Mouse (Mus musculus) kidney, postnatal 0 days (tissue): ENCODE data around the gene Map3k10. TPM values are rescaled to one million over a fixed set of nuclear protein-coding genes. Genes with fewer than 3 reads are reported as not detected.

Experiments
- ATAC-seq: fragments of 200-750 bp; cut with Nextera tagmentation; replicated peaks from 2 replicates; pipeline ENCODE4 v1.8.0; 2017; ENCODE audit warnings: low read depth, moderate number of reproducible peaks, moderate TSS enrichment, moderate library complexity; ENCODE audit not compliant: low FRiP score
- DNase-seq: peaks from one replicate; pipeline ENCODE4 v3.0.0-alpha.2; 2016; ENCODE audit warnings: low spot score
- H3K27ac ChIP-seq: fragments of 300-500 bp; sonication (generic); 2 replicates; pipeline ENCODE4 v1.5.1; 2014; ENCODE audit warnings: mild to moderate bottlenecking
- H3K27me3 ChIP-seq: fragments of 300-500 bp; sonication (generic); 2 replicates; pipeline ENCODE4 v1.6.1; 2014; ENCODE audit warnings: low read length, mixed read lengths; ENCODE audit not compliant: insufficient read depth
- H3K36me3 ChIP-seq: fragments of 300-500 bp; sonication (generic); 2 replicates; pipeline ENCODE4 v1.6.1; 2014; ENCODE audit warnings: low read length, mixed read lengths; ENCODE audit not compliant: insufficient read depth
- H3K4me1 ChIP-seq: fragments of 300-500 bp; sonication (generic); replicated peaks from 2 replicates; pipeline ENCODE4 v1.6.1; 2014; ENCODE audit warnings: antibody characterized with exemption, low read length, mixed read lengths; ENCODE audit not compliant: insufficient read depth
- H3K4me2 ChIP-seq: fragments of 300-500 bp; sonication (generic); 2 replicates; pipeline ENCODE4 v1.6.1; 2014; ENCODE audit warnings: mild to moderate bottlenecking, low read length, moderate library complexity, mixed read lengths
- H3K4me3 ChIP-seq: fragments of 300-500 bp; sonication (generic); replicated peaks from 2 replicates; pipeline ENCODE4 v1.5.1; 2014; ENCODE audit warnings: low read depth, low read length
- H3K9ac ChIP-seq: fragments of 300-500 bp; sonication (generic); 2 replicates; pipeline ENCODE4 v1.6.1; 2014; ENCODE audit warnings: low read depth, low read length
- H3K9me3 ChIP-seq: fragments of 300-500 bp; sonication (generic); replicated peaks from 2 replicates; pipeline ENCODE4 v1.6.1; 2016; ENCODE audit warnings: low read length, inconsistent platforms, mixed read lengths
- CTCF ChIP-seq: IDR thresholded peaks from 2 replicates; pipeline ENCODE4 v1.5.1; 2016; ENCODE audit warnings: antibody characterized with exemption, low read depth, mild to moderate bottlenecking, moderate library complexity
- WGBS: fragments of 180-500 bp; shearing (Covaris S2); extraction: QIAGEN DNeasy Blood & Tissue Kit; methylation state at CpG from one replicate; pipeline ENCODE4 v1.1.7; 2014; 5-methylcytosine and 5-hydroxymethylcytosine counted together
- polyA plus RNA-seq: library from polyadenylated mRNA; unstranded; fragments of >200 nt; fragmentation: Nextera tagmentation; extraction: Ambion mirVana; gene quantifications from 2 replicates; pipeline ENCODE4 v1.2.1, GENCODE M21; 2015

Map3k10 gene
- polyA plus RNA-seq, 1 experiment from 2014 or later: 6.8 TPM

DNA sequence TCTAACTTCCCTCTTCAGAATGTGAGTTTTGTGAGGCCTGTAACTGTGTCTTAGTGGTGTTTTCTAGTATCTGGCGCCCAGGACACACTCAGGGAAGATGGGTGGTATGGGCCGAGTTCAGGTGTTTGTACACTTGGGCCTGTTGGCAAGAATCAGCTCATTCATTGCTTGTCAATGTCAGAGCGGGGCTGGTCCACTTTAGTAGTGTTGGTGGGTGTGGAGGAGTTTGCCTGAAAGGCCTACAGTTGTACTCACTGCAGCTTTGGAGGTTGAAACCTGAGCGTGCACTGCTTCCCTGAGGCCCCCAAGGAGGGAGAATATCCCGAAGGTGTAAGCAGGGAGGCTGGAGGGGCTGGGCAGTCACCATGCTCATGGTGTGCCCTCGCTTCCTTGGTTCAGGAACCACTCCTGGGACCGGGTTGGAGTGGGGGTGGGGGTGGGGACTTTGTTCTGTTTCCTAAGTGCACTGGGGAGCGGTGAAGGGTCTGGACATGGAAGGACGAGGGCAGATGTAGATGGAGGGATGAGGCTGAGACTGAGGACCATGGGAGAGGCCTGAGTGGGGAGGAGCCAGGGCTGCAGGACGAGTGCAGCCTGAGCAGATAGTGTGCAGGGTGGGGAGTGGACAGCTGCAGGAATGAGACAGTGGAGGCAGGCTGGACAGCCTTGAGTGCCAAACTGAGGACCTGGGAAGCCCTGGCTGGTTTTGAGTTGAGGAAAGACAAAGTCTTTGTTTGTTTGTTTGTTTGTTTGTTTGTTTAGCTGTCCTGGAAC is 67.7 kb downstream of the Map3k10 start:
- Histone ChIP-seq H3K27ac (no peak overlapping the region), H3K4me1 (peaks cover 17% of the 10 kb centered on the region), H3K27me3 (no peaks in the 10 kb centered on the region), H3K9ac (peak overlapping the region; percentile 15; the same call in 1 of the 2 replicates), H3K36me3 (peaks cover 20% of the 10 kb centered on the region; the same call in 1 of the 2 replicates), H3K4me2 (no peak overlapping the region), H3K9me3 (no peaks in the 10 kb centered on the region), H3K4me3 (no peak overlapping the region)
- peak; percentile 16 for DNase-seq
- TF ChIP-seq CTCF: no peak
- 42% methylated on average over 10 of the region's 10 CpGs for WGBS
- no peak for ATAC-seq

Other genes starting within 250 kb of the Map3k10 start
- 0.17 and 0.28 TPM in 2 replicates for gene Sptbn4, start 226.9 kb downstream of the Map3k10 start, polyA plus RNA-seq
- 33.4 and 40.1 TPM in 2 replicates for gene Blvrb, start 226.6 kb downstream of the Map3k10 start, polyA plus RNA-seq
- gene Sertad3, start 200.8 kb downstream of the Map3k10 start, polyA plus RNA-seq: 24.0 and 25.3 TPM in 2 replicates
- gene Sertad1, start 187.7 kb downstream of the Map3k10 start, polyA plus RNA-seq: 41.6 and 44.3 TPM in 2 replicates
- gene Prx, start 175.3 kb downstream of the Map3k10 start, polyA plus RNA-seq: 4.1 and 4.7 TPM in 2 replicates
- 0.45 and 0.57 TPM in 2 replicates for gene Hipk4, start 151.3 kb downstream of the Map3k10 start, polyA plus RNA-seq
- gene Pld3, start 121.4 kb downstream of the Map3k10 start, polyA plus RNA-seq: 109 and 118 TPM in 2 replicates
- 20.1 and 20.9 TPM in 2 replicates for gene 2310022A10Rik, start 121.4 kb downstream of the Map3k10 start, polyA plus RNA-seq
- 74.3 and 75.3 TPM in 2 replicates for gene Akt2, start 83.0 kb downstream of the Map3k10 start, polyA plus RNA-seq
- not detected in 2 replicates for gene Ttc9b, start 20.7 kb downstream of the Map3k10 start, polyA plus RNA-seq
- 2.9 and 3.2 TPM in 2 replicates for gene Zfp607b, start 14.7 kb upstream of the Map3k10 start, polyA plus RNA-seq
- gene Zfp60, start 56.8 kb upstream of the Map3k10 start, polyA plus RNA-seq: 20.8 and 23.9 TPM in 2 replicates
- 1.9 and 2.3 TPM in 2 replicates for gene Zfp626, start 132.6 kb upstream of the Map3k10 start, polyA plus RNA-seq
- 6.0 and 6.4 TPM in 2 replicates for gene Zfp59, start 164.0 kb upstream of the Map3k10 start, polyA plus RNA-seq
- gene Zfp607a, start 182.9 kb upstream of the Map3k10 start, polyA plus RNA-seq: 2.2 and 2.4 TPM in 2 replicates